Mouse (Mus musculus): ENCODE measurements around the gene Olfr282.
A peak's percentile ranks its signal among the peaks of the same experiment; 100 is the strongest.

Olfr282 gene

GRCm38 (mm10) chr15:98475382-98475781 lies 44.4 kb downstream of the Olfr282 start:
- peak; percentile 73 for DNase-seq

GRCm38 (mm10) chr15:98476281-98476680 lies 45.3 kb downstream of the Olfr282 start:
- no peak for DNase-seq

DNA sequence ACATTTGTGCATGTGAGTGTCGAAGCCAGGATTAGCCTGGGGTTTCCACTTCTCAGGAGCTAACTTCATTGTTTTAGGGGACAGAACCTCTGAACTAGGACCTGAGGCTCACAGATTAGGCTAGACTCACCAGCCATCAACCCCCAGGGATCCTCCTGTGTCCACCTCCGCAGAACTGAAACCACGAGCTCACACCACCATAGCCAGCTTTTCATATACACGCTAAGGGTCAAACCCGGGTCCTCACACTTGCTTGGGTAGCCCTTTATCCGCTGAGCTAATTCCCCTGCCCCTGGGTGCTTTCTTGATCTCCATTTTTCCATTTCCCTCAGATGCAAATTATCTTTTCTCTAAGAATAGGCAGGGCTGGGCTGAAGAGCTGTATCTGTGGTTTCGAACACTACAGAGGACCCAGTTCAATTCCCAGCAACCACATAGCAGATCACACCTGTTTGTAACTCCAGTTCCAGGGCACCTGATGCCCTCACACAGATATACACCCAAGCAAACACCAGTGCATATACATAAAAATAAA lies 48.6 kb downstream of the Olfr282 start:
- no peak for DNase-seq

DNA sequence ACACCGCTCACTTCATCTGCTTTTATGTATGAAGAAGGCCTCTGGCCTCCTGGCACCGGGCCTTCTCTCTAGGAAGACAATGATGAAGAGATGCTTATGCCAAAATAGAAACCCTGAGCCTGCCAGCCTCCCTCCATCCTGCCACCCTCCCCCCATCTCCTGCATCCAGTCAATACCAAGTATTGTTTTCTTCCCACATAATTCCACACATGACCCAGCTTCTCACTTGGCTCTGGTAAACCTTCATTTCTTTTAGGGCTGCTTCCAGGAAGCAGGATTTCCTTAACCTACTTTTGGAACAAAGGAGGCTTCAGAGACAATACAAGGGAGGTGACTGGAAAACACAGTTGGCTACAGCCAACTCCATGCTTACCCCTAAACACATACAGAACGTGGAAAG lies 51.7 kb downstream of the Olfr282 start, which contains the start of gene Lalba:
Gene Lalba (minus strand): TSS at position 21 of the 400 bp plus-strand sequence.
- DNase-seq = peak; percentile 67

- DNase-seq = peak; percentile 71
Observed at GRCm38 (mm10) chr15:98483907-98484886, 53.2 kb downstream of the Olfr282 start.

GRCm38 (mm10) chr15:98486433-98487021 lies 55.5 kb downstream of the Olfr282 start:
- DNase-seq = no peak

Measured in lung, postnatal 10 days (tissue).